Mouse (Mus musculus) lung, embryonic 14.5 days (tissue): ENCODE measurements around the gene Zc3h6. TPM values are rescaled to one million over a fixed set of nuclear protein-coding genes. Genes with fewer than 3 reads are reported as not detected.

Experiments used
- ATAC-seq: fragments of 200-750 bp; cut with Nextera tagmentation; 2 replicates; pipeline ENCODE4 v1.8.0; 2017; ENCODE audit warnings: mild to moderate bottlenecking, moderate TSS enrichment, moderate library complexity; ENCODE audit not compliant: insufficient read depth
- DNase-seq: peaks from one replicate; pipeline ENCODE4 v3.0.0-alpha.2; 2015
- H3K27ac ChIP-seq: fragments of 300-500 bp; sonication (generic); 2 replicates; pipeline ENCODE4 v1.5.1; 2014; ENCODE audit warnings: low read depth, mild to moderate bottlenecking, moderate library complexity
- H3K27me3 ChIP-seq: fragments of 300-500 bp; sonication (generic); 2 replicates; pipeline ENCODE4 v1.6.1; 2014; ENCODE audit warnings: low read length, control low read depth; ENCODE audit not compliant: insufficient read depth
- H3K36me3 ChIP-seq: fragments of 300-500 bp; sonication (generic); 2 replicates; pipeline ENCODE4 v1.6.1; 2014; ENCODE audit warnings: control low read depth; ENCODE audit not compliant: insufficient read depth
- H3K4me1 ChIP-seq: fragments of 300-500 bp; sonication (generic); 2 replicates; pipeline ENCODE4 v1.6.1; 2014; ENCODE audit warnings: antibody characterized with exemption, control low read depth; ENCODE audit not compliant: insufficient read depth
- H3K4me2 ChIP-seq: fragments of 300-500 bp; sonication (generic); 2 replicates; pipeline ENCODE4 v1.6.1; 2014; ENCODE audit warnings: mild to moderate bottlenecking
- H3K4me3 ChIP-seq: fragments of 300-500 bp; sonication (generic); 2 replicates; pipeline ENCODE4 v1.5.1; 2014; ENCODE audit warnings: low read depth, low read length
- H3K9ac ChIP-seq: fragments of 300-500 bp; sonication (generic); 2 replicates; pipeline ENCODE4 v1.6.1; 2014
- H3K9me3 ChIP-seq: fragments of 300-500 bp; sonication (generic); 2 replicates; pipeline ENCODE4 v1.6.1; 2016; ENCODE audit warnings: low read depth, low read length, control low read depth
- CTCF ChIP-seq: IDR thresholded peaks from 2 replicates; pipeline ENCODE4 v1.5.1; 2016; ENCODE audit warnings: antibody characterized with exemption, low read depth
- WGBS: fragments of 180-500 bp; shearing (Covaris S2); extraction: QIAGEN DNeasy Blood & Tissue Kit; methylation state at CpG from one replicate; pipeline ENCODE4 v1.1.7; 2014; 5-methylcytosine and 5-hydroxymethylcytosine counted together
- polyA plus RNA-seq: library from polyadenylated mRNA; unstranded; fragments of >200 nt; fragmentation: Nextera tagmentation; extraction: Ambion mirVana; gene quantifications from 2 replicates; pipeline ENCODE4 v1.2.1, GENCODE M21; 2014

Zc3h6 gene
- polyA plus RNA-seq, result 1.3 and 1.6 TPM in 2 replicates

DNA sequence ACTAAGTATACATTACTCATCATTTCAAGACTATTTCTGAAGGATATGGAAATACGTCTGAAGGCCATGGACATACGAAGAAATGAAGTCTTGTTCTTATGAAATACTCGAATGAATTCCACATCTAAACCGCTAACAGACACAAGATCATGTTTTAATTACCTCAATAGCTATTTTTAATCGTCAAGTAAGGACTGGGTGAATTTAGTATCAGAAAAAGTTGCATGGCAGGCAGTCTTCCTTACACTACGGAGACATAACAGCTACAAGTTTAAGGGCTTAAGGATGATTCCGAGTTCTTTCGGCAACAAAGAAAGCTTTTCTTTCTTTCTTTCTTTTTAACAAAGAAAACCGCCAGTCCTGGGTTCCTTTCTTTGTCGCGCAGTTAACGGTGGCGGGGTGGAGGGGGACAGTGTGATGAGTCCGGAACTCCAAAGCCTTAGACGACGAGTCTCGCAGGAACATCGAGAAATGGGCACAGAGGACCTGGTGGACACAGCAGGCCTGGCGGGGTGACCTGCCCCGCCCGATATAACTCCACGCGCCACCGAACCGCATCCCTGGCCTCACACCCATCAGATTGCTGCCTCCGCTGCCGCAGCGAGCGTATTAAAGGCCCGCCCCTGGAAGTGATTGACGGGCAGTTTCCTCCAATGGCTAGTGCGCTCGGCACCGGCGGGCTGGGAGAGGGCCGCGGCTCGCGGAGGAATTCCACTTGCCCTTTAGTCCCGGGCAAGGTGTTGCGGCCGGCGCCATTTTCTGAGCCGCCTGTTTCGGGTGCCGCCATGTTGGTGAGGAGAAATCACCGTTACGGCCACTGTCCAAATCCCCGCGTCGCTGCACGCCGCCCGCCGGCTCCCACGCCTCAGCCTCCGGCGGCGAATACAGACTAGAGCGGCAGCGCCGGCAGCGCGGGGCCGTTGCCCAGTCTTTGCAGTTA lies at the start of gene Zc3h6:
Gene Zc3h6 (plus strand): TSS at position 762 of the 940 bp plus-strand sequence.
- peak within 1 kb of the TSS; percentile 100 for H3K27ac ChIP-seq
- DNase-seq, result peak; percentile 100
- no peak for TF ChIP-seq CTCF
- no peaks in the 10 kb centered on the region for H3K36me3 ChIP-seq
- H3K9me3 ChIP-seq, result no peaks in the 10 kb centered on the region
- peaks cover 5% of the 10 kb centered on the region for H3K4me1 ChIP-seq
- peak within 1 kb of the TSS; percentile 67 for H3K4me2 ChIP-seq
- peak within 1 kb of the TSS; percentile 100 for H3K9ac ChIP-seq
- H3K27me3 ChIP-seq, result no peaks in the 10 kb centered on the region
- under 1% methylated on average over 65 of the region's 65 CpGs for WGBS
- peak; percentile 97 for ATAC-seq
- peak within 1 kb of the TSS; percentile 89 for H3K4me3 ChIP-seq

DNA sequence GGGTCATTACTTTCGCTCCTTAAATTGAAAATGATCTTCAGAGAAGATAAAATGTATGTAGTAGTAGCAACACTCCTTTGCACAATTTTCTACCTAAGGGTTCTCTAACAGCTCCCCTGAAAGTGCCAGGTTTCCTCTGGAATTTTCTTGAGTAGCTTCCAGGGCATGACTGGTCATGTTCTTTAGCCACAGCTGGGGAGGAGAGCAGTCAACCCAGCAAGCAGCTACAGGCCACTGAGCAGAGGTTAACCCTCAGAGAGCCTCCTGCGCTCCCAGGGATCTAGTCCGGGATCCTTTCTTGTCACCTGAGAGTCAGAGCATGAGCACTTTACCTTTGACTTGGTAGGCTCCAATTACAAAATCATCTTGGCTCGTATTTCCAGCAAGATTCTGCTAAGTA lies 42.4 kb upstream of the Zc3h6 start:
- H3K9me3 ChIP-seq, result no peaks in the 10 kb centered on the region
- H3K4me1 ChIP-seq, result no peaks in the 10 kb centered on the region
- no peak for TF ChIP-seq CTCF
- DNase-seq (no peak), ATAC-seq (no peak)
- H3K4me2 ChIP-seq, result no peak overlapping the region
- no peak overlapping the region for H3K9ac ChIP-seq
- H3K27me3 ChIP-seq, result no peaks in the 10 kb centered on the region
- no peak overlapping the region for H3K27ac ChIP-seq
- H3K36me3 ChIP-seq, result peaks cover 23% of the 10 kb centered on the region; the same call in 1 of the 2 replicates
- WGBS, result 83% methylated on average over 4 of the region's 4 CpGs
- no peak overlapping the region for H3K4me3 ChIP-seq

DNA sequence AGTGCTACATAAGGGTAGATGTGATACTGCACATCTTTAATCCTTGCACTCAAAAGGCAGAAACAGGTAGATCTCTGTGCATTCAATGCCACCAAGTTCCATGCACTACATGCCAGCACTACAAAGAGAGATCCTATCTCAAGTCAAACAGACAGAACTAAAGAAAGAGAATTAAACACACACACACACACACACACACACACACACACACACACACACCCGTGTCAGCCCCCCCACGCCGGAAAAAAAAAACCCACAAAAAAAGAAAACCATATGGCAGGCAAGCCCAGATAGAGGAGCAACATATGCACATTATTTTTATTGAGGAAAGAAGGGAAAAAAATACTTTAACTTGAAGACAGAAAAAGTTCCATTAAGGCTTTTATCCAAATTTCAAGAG lies 38.8 kb upstream of the Zc3h6 start:
- no peaks in the 10 kb centered on the region for H3K4me1 ChIP-seq
- no peak overlapping the region for H3K4me3 ChIP-seq
- no peaks in the 10 kb centered on the region for H3K9me3 ChIP-seq
- no peak overlapping the region for H3K4me2 ChIP-seq
- WGBS, result 70% methylated on average over 3 of the region's 3 CpGs
- peaks cover 37% of the 10 kb centered on the region for H3K36me3 ChIP-seq
- no peak overlapping the region for H3K27ac ChIP-seq
- no peak for TF ChIP-seq CTCF
- DNase-seq (no peak), ATAC-seq (no peak)
- no peak overlapping the region for H3K9ac ChIP-seq
- H3K27me3 ChIP-seq, result no peaks in the 10 kb centered on the region

DNA sequence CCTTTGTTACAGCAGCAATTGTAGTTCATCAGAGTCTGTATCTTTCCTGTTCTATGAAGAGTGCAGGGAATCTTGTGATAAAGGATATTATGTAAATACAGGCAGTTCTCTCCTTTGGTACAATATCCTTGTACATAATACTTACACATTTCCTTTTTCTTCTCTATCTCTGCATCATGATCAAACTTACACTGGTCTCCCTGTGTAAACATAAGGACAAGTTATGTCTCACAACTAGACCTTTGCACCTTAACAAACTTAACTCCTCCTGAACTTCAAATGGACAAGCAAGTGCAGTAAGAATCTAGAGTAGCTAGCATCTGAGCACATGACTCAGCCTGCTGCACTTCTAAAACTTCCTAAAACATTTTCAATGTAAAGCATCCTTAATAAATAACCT lies 36.5 kb upstream of the Zc3h6 start:
- Histone ChIP-seq H3K4me1 (no peaks in the 10 kb centered on the region), H3K36me3 (peaks cover 42% of the 10 kb centered on the region), H3K27me3 (no peaks in the 10 kb centered on the region), H3K27ac (no peak overlapping the region), H3K4me3 (no peak overlapping the region), H3K9ac (no peak overlapping the region), H3K9me3 (no peaks in the 10 kb centered on the region), H3K4me2 (no peak overlapping the region)
- ATAC-seq (no peak), DNase-seq (no peak)
- TF ChIP-seq CTCF, result no peak

DNA sequence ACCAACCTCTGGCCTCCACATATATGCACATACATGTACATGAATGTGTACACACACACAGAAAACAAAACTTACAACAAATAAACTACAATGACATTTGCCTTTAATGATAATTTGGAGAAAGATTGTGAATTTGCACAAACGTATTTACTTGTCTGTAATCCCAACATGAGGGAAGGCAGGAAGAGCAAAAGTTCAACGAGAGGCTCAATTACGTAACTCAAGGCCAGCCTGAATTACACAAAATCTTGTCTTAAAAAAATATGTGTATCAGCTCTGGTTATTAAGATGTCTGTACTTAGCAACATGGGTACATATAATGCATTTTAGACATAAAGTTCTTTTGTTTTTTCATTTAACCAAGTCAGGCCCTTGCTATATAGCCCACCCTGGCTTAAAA lies 30.9 kb upstream of the Zc3h6 start:
- Histone ChIP-seq H3K4me1 (no peaks in the 10 kb centered on the region), H3K9ac (no peak overlapping the region), H3K27me3 (no peaks in the 10 kb centered on the region), H3K27ac (no peak overlapping the region), H3K4me3 (no peak overlapping the region), H3K9me3 (no peaks in the 10 kb centered on the region), H3K36me3 (peaks cover 15% of the 10 kb centered on the region; the same call in 1 of the 2 replicates), H3K4me2 (no peak overlapping the region)
- no peak for DNase-seq
- no peak for ATAC-seq
- WGBS, result 79% methylated on average over 3 of the region's 3 CpGs
- no peak for TF ChIP-seq CTCF

DNA sequence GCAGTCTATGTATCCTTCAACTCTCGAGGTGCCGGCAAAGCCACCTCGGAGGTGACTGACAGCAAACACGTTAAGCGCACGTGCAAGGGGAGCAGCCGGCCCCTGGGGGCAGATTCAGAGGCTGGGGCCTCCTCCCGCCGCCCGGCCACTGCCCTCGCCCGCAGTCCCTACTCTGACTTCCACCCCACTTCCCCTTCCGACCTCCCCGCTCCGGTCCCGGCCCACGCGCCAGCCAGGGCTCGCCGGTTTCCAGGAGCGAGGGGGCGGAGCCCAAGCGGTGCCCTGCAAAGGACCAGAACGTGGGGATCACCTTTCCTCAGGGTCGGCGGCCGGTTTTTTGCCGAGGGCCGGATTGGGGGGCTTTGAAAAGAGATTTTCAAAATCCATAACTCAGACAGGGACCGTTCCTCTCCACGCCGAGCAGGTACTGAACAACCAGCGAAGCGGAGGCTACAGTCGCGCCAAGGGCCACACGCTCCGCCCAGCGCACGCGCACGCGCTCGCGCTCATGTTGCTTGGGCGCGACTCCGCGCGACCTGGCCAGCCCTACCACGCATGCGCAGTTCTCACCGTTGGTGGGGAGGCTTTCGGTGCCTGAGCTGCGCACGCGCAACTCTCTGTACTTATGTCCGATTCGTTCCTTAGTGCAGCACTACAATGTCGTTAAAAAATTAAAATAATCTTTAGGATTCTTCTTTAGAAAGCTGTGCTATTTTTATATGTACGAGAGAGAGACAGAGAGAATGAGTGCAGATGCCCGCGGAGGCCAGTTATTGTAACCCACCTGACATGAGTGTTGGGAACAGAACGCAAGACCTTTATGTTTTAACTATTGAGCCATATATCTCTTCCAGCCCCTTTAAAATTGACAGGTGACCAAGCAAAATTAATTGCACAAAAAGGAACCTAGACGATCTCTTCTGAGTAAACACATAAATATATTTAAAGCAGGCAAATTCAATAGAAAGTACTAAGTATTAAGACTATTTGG lies 23.4 kb upstream of the Zc3h6 start, which contains the start of gene Zc3h8:
Gene Zc3h8 (minus strand): TSS at position 540 of the 991 bp plus-strand sequence.
- Histone ChIP-seq H3K4me2 (peak within 1 kb of the TSS; percentile 77), H3K9me3 (no peaks in the 10 kb centered on the region), H3K27ac (peak within 1 kb of the TSS; percentile 83), H3K9ac (peak within 1 kb of the TSS; percentile 73), H3K4me3 (peak within 1 kb of the TSS; percentile 73), H3K4me1 (no peaks in the 10 kb centered on the region), H3K36me3 (no peaks in the 10 kb centered on the region), H3K27me3 (no peaks in the 10 kb centered on the region)
- ATAC-seq, result peak; percentile 95
- peak; percentile 100 for DNase-seq
- no peak for TF ChIP-seq CTCF
- whole genome bisulfite sequencing, result 1% methylated on average over 65 of the region's 65 CpGs
